Mouse (Mus musculus): ENCODE data around the gene Adcy2.
A peak's percentile ranks its signal among the peaks of the same experiment; 100 is the strongest.

The Adcy2 gene

DNA sequence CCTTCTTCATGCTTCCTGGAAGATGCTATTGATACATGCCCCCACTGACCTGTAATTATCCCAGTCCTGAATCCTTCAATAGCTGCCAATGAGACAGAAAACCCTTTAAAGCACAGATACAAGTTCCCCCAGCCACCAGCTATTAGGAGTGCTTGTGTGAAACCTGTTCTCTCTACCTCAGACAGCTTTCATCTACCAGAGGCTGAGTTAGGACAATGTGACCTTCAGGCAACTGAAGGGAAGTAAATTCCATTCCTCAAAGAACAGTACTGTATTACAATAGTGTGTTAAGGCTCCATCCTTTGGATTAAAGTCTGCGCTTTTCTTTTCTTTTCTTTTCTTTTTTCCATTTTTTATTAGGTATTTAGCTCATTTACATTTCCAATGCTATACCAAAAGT lies 356.6 kb downstream of the Adcy2 start:
- DNase-seq (ENCODE audit: low spot score in 2 of 2), result no peak

GRCm38 (mm10) chr13:68627041-68627440 lies 372.3 kb downstream of the Adcy2 start:
- DNase-seq (ENCODE audit: low spot score in 2 of 2), result no peak

- DNase-seq (ENCODE audit: low spot score in 2 of 2), result no peak
These were observed 376.5 kb downstream of the Adcy2 start for GRCm38 (mm10) chr13:68622792-68623191.

DNA sequence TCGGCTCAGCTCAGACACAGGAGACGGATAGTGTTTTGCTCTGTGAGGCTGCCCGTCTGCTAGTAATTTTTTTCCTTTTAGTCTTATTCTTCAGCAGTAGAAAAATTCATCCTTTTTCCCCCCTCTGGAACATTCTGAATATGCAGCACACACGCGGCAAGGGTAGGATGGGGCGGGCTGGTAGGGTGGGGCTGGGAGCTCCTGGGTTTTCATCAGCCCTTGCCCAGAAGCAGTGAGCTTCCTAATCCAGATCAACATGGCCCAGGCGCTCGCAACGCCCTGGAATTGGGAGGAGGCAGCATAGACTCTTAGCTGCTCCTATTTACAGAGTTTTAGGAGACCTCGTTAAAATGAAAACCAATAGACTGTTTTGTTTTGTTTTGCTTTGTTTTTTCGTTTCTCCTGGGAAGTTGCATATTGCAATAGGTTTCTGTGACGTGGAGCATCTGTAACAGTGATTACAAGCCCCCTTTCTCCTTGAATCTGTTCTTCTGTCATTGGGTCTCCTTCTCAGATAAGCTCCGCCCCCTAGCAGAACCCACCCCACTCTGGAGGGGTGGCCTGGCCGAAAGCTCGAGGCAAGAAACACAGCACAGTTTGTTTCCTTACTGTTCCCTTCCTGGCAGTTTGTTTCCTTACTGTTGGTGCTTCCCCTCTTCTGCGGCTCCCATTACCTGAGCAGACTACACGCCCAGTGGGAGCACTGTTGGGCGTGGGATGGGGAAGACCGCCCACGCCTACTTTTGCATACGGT lies 391.5 kb downstream of the Adcy2 start:
- no peak for DNase-seq (ENCODE audit: low spot score in 2 of 2)

DNA sequence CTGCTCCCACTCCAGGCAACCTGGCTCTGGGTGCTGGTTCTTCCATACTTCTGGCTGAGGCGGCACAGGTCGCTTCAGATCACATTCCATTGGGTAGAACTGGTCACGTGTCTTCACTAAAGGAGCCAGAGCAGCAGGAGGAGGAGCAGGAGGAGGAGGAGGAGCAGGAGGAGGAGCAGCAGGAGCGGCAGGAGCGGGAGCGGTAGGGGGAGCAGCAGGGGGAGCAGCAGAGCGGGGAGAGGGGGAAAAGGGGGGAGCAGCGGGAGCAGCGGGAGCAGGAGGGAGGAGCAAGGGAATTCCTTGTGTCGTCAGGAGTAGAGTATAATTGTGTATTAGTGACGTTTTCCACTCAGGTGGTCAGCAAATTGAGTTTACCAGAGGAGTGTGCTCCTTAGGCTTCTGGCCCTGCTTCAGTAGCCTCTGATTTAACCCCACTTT lies 393.6 kb downstream of the Adcy2 start:
- peak; percentile 20 to 26 for DNase-seq (ENCODE audit: low spot score in 2 of 2)

DNA sequence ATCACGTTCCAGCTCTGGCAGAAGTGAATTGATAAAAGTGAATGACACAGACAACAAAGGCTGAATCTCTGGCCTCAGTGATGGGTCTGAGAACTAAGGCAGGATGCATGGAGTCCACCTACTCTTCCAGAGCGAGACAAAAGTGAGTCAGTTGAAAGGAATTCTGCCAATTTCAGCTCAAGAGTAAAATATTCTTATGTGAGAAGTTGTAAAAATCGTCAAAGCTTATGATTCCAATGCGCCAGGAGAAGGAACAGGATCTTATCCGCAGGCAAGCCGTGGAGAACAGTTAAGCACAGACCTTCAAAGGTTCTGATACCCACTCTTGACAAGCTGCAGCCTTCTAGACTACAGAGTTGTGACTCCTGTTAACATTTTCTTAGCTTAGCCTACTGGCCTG lies 396.3 kb downstream of the Adcy2 start:
- no peak for DNase-seq (ENCODE audit: low spot score in 2 of 2)

DNA sequence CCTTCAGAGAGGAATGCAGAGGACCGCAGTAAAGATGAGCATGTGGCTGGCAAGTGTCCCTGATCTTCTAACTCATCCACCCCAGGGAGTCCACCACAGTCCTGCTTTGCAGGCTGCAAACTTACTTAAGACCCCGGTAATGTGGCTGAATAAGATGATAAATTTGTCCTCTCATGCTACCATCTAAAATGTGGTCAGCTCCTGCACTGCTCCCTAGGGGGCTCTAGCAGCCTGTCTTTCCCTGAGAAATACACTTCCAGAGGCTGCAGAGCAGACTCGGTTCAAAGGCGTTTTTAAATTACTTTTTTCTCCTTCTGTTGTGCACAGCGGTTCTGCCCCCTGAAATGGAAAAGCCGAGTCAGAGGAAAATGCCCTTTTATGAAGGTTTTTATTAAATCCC lies 398.2 kb downstream of the Adcy2 start:
- no peak for DNase-seq (ENCODE audit: low spot score in 2 of 2)

GRCm38 (mm10) chr13:68598953-68599352 lies 400.4 kb downstream of the Adcy2 start:
- DNase-seq (ENCODE audit: low spot score in 2 of 2), result no peak

GRCm38 (mm10) chr13:68597667-68598066 lies 401.7 kb downstream of the Adcy2 start:
- no peak for DNase-seq (ENCODE audit: low spot score in 2 of 2)

DNA sequence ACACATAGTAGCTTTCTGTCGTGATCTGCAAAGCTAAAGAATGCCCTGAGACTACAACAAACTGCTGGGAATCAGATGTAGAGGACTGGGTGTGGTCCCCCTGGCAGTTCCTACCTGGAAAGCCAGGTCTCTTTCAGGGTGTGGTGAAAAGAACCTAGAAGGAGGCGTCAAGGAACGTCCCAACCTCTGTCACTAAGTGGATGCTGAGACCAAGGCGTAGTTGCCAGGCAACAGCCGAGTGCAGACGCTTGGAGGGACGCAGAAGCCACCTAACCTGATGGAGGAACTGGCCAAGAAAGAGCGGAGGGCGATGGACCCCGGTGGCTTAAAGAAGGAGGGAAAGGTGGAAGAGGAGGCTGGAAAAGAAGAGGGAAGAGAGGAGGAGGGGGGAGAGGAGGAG lies 402.1 kb downstream of the Adcy2 start, which contains the start of gene 1700001L19Rik:
Gene 1700001L19Rik, plus strand, starts transcription at position 223 of the 400 bp plus-strand sequence.
- DNase-seq (ENCODE audit: low spot score in 2 of 2), result no peak

GRCm38 (mm10) chr13:68593797-68594196 lies 405.5 kb downstream of the Adcy2 start:
- no peak for DNase-seq (ENCODE audit: low spot score in 2 of 2)

GRCm38 (mm10) chr13:68588352-68588751 lies 411.0 kb downstream of the Adcy2 start:
- DNase-seq (ENCODE audit: low spot score in 2 of 2), result no peak

DNA sequence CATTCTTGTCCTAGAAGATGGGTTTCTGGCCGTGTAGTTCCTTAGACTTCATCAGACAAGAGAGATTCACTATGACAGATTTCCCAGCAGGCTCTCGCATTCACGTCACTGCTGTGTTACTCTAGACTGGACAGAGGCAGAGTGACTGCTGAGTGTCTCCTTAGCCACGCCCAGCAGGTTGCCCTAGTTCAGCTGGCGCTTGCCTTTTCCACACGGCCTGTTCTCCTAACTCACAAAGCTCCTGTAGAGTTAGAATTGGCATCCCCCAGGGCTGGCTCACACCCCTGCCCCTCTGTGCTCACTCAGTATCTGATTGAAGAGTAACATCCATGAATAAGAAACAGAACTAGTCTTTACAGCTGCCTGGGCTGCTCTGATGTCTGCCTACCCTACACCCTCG lies 413.9 kb downstream of the Adcy2 start:
- DNase-seq (ENCODE audit: low spot score in 2 of 2), result no peak

DNA sequence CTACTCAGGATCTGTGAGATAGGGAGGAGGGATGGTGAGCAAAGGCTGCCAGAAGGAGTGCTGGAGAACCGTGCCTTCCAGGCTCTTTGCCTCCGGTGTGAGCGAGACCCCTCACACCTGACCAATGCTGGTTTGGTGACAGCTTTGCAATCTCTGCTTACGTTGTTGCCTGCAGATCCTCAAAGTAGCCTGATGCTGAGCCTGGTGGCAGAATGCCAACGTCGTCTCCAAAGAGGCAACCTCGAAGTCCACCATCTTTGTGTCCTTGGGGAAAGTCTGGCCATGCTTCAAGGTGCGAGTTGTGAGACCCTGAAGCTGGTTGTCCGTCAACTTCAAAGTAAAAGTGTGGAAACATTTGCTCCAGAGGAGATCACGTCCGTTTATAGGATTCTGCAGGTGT lies 415.4 kb downstream of the Adcy2 start:
- no peak for DNase-seq (ENCODE audit: low spot score in 2 of 2)

DNA sequence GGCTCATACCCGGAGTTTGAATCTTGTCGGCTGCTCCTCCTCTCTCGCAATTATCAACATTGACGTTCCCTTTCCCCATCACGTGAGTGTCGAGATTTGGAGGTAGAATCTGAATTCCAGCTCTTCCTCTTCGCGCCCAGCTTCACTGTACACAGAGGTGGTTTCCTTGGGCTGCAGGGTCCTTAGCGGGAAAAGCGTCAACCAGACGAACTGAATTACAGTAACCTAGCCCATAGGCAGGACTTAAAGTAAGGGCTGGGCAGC lies 416.9 kb downstream of the Adcy2 start:
- DNase-seq (ENCODE audit: low spot score in 2 of 2), result no peak

- DNase-seq (ENCODE audit: low spot score in 2 of 2), result peak; percentile 96 to 98
These were observed 417.4 kb downstream of the Adcy2 start, which contains the start of the genes Mtrr and Fastkd3 for GRCm38 (mm10) chr13:68581747-68582516. TSS of gene Mtrr (minus strand) at chr13:68582149. TSS of gene Fastkd3 (plus strand) at chr13:68582234.

GRCm38 (mm10) chr13:68581086-68581740 lies 418.1 kb downstream of the Adcy2 start:
- no peak for DNase-seq (ENCODE audit: low spot score in 2 of 2)

DNA sequence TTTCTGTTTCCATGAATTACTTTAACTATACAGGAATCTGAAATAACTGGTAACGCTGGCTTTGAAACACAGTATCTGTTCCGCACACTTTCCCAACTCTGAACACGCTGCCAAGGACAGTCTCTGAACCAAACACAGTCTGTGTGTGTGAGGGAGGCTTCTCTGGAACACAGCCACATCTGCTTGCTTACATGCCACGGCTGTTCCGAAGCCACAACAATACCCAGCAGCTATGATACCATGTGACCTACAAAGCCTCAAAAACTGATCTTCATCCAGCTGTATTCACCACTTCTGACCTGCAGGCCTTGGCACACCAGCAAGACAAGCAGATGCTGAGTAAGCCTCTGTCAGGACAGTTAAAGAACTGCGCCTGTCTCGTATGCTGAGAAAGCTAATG lies 421.4 kb downstream of the Adcy2 start:
- DNase-seq (ENCODE audit: low spot score in 2 of 2), result peak; percentile 8 to 42

GRCm38 (mm10) chr13:68574398-68574797 lies 424.9 kb downstream of the Adcy2 start:
- DNase-seq (ENCODE audit: low spot score in 2 of 2), result no peak

- no peak for DNase-seq (ENCODE audit: low spot score in 2 of 2)
These were observed 426.1 kb downstream of the Adcy2 start for GRCm38 (mm10) chr13:68572966-68573913.

DNA sequence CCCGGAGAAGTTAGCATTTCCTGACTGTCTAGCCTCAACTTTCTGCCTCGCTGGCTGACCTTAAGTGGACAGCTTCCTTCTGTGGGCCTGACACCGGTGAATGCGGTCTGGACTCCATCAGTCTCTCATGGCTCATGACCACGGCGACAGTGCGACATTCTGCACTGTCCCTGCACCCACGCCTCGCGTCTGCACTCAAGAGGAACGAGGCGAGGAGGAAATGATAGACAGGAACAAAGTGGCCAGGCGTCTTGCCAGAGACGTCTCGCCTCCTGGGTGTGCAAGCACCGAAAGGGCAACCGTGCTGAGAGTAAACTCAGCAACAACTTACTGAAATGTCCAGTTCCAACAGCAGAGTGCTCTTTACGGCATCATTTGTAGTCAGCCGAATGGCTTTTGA lies 427.1 kb downstream of the Adcy2 start:
- peak; percentile 17 to 36 for DNase-seq (ENCODE audit: low spot score in 2 of 2)
